Mouse (Mus musculus) heart, embryonic 16.5 days (tissue): ENCODE results near the gene Vmn1r131. TPM values are rescaled to one million over a fixed set of nuclear protein-coding genes. Genes with fewer than 3 reads are reported as not detected.
"Not testable (repeated sequence)": the region's sequence is repeated elsewhere in the genome, so short reads cannot be mapped to it uniquely, and the experiment has no call there.

Source experiments
- ATAC-seq: fragments of 200-750 bp; cut with Nextera tagmentation; replicated peaks from 2 replicates; pipeline ENCODE4 v1.8.0; 2017; ENCODE audit warnings: moderate number of reproducible peaks; ENCODE audit not compliant: insufficient read depth, low FRiP score; ENCODE audit errors: extremely low read depth
- H3K27ac ChIP-seq: fragments of 300-500 bp; sonication (generic); 2 replicates; pipeline ENCODE4 v1.5.1; 2014; ENCODE audit warnings: mild to moderate bottlenecking, low read length, control low read depth, moderate library complexity
- H3K27me3 ChIP-seq: fragments of 300-500 bp; sonication (generic); 2 replicates; pipeline ENCODE4 v1.6.1; 2014; ENCODE audit warnings: low read length, mixed read lengths; ENCODE audit not compliant: control insufficient read depth, insufficient read depth
- H3K36me3 ChIP-seq: fragments of 300-500 bp; sonication (generic); 2 replicates; pipeline ENCODE4 v1.6.1; 2014; ENCODE audit not compliant: control insufficient read depth, insufficient read depth
- H3K4me1 ChIP-seq: fragments of 300-500 bp; sonication (generic); 2 replicates; pipeline ENCODE4 v1.6.1; 2014; ENCODE audit warnings: low read length, mixed read lengths; ENCODE audit not compliant: control insufficient read depth, insufficient read depth
- H3K4me2 ChIP-seq: fragments of 300-500 bp; sonication (generic); 2 replicates; pipeline ENCODE4 v1.6.1; 2014; ENCODE audit warnings: low read depth, mild to moderate bottlenecking, control low read depth, low read length
- H3K4me3 ChIP-seq: fragments of 300-500 bp; sonication (generic); 2 replicates; pipeline ENCODE4 v1.5.1; 2014; ENCODE audit warnings: mild to moderate bottlenecking, control low read depth, low read length
- H3K9ac ChIP-seq: fragments of 300-500 bp; sonication (generic); 2 replicates; pipeline ENCODE4 v1.6.1; 2014; ENCODE audit warnings: low read length, control low read depth
- H3K9me3 ChIP-seq: fragments of 300-500 bp; sonication (generic); replicated peaks from 2 replicates; pipeline ENCODE4 v1.6.1; 2016; ENCODE audit warnings: low read length; ENCODE audit not compliant: control insufficient read depth
- WGBS: fragments of 180-500 bp; shearing (Covaris S2); extraction: QIAGEN DNeasy Blood & Tissue Kit; methylation state at CpG from one replicate; pipeline ENCODE4 v1.1.7; 2014; 5-methylcytosine and 5-hydroxymethylcytosine counted together
- polyA plus RNA-seq: library from polyadenylated mRNA; unstranded; fragments of >200 nt; fragmentation: Nextera tagmentation; extraction: Ambion mirVana; gene quantifications from 2 replicates; pipeline ENCODE4 v1.2.1, GENCODE M21; 2015

The Vmn1r131 gene
- not detected in 2 replicates for polyA plus RNA-seq

DNA sequence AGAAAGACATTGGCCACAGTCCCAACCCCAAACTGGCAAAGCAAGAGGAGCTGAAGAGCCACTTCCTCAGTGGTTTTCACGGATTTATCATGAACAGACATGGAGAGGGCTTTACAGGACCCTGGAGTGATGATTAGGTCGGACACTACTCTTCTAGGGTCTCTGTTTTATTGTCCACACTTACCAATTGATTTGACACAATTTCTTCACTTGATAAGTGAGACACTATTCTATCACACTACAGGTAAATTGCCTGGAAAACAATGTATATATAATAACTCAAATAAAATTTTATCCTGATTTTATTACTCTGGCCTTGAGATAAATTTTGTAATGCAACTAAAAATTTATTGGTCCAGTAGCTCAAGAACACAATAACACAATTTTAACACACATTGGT, at the start of gene Vmn1r131:
Vmn1r131 (minus strand) TSS at position 101 of the 400 bp plus-strand sequence.
- H3K4me3 ChIP-seq, H3K27me3 ChIP-seq, H3K9me3 ChIP-seq, ATAC-seq, H3K9ac ChIP-seq, H3K4me2 ChIP-seq, H3K4me1 ChIP-seq, H3K27ac ChIP-seq, H3K36me3 ChIP-seq: not testable (repeated sequence)
- WGBS = no CpG with 5 or more reads among the region's 2 CpGs

DNA sequence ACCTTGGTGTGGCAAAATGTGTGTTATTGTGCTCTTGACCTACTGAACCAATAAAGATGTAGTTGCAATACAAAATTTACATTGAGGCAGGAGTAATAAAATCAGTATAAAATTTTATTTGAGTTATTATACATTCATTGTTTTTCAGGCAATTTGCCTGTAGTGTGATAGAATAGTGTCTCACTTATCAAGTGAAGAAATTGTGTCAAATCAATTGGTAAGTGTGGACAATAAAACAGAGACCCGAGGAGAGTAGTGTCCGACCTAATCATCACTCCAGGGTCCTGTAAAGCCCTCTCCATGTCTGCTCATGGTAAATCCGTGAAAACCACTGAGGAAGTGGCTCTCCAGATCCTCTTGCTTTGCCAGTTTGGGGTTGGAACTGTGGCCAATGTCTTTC, 34.4 kb downstream of the Vmn1r131 start, which contains the start of gene Vmn1r130:
Vmn1r130 (plus strand) TSS at position 301 of the 400 bp plus-strand sequence.
- H3K4me1 ChIP-seq, ATAC-seq, H3K9me3 ChIP-seq, H3K27me3 ChIP-seq, H3K36me3 ChIP-seq, H3K9ac ChIP-seq, H3K27ac ChIP-seq, H3K4me3 ChIP-seq, H3K4me2 ChIP-seq: not testable (repeated sequence)
- WGBS = no CpG with 5 or more reads among the region's 3 CpGs

Other genes starting within 250 kb of the Vmn1r131 start
- gene Vmn1r126, start 244.6 kb downstream of the Vmn1r131 start, polyA plus RNA-seq = not detected in 2 replicates
- not detected in 2 replicates for gene Vmn1r127, start 226.2 kb downstream of the Vmn1r131 start, polyA plus RNA-seq
- gene Vmn1r128, start 196.7 kb downstream of the Vmn1r131 start, polyA plus RNA-seq = not detected in 2 replicates
- gene Vmn1r129, start 184.8 kb downstream of the Vmn1r131 start, polyA plus RNA-seq = not detected in 2 replicates
- gene Gm6882, start 113.3 kb downstream of the Vmn1r131 start, polyA plus RNA-seq = not detected in 2 replicates
- gene Vmn1r130, start 34.3 kb downstream of the Vmn1r131 start, polyA plus RNA-seq = not detected in 2 replicates
- gene Vmn1r132, start 68.0 kb upstream of the Vmn1r131 start, polyA plus RNA-seq = not detected in 2 replicates
- not detected in 2 replicates for gene Gm4175, start 215.4 kb upstream of the Vmn1r131 start, polyA plus RNA-seq